Mouse (Mus musculus) urinary bladder, postnatal 25 days (tissue): Measurements from ENCODE around the gene Ift80.
A peak's percentile ranks its signal among the peaks of the same experiment; 100 is the strongest.
"Not testable (repeated sequence)": the region's sequence is repeated elsewhere in the genome, so short reads cannot be mapped to it uniquely, and the experiment has no call there.

Experiments used
- DNase-seq: peaks from one replicate; pipeline ENCODE4 v3.0.0; 2022; ENCODE audit warnings: low spot score

Gene Ift80

GRCm38 (mm10) chr3:69004437-69005337 is at the start of gene Ift80, which contains the start of gene Smc4:
Gene Ift80 (minus strand): TSS chr3:69004570.
Gene Smc4 (plus strand): TSS chr3:69004738.
- DNase-seq: peak; percentile 92

- no peak for DNase-seq
Observed at GRCm38 (mm10) chr3:69051894-69052293, 47.5 kb upstream of the Ift80 start.

- no peak for DNase-seq
Observed at GRCm38 (mm10) chr3:69049011-69049410, 44.6 kb upstream of the Ift80 start.

- DNase-seq: no peak
Observed at GRCm38 (mm10) chr3:69047684-69048083, 43.3 kb upstream of the Ift80 start.

- DNase-seq: no peak
Observed at GRCm38 (mm10) chr3:69046509-69046908, 42.1 kb upstream of the Ift80 start.

- DNase-seq: no peak
Observed at GRCm38 (mm10) chr3:69045750-69046149, 41.4 kb upstream of the Ift80 start.

- no peak for DNase-seq
Observed at GRCm38 (mm10) chr3:69045400-69045703, 41.0 kb upstream of the Ift80 start.

GRCm38 (mm10) chr3:69044645-69045399 is 40.5 kb upstream of the Ift80 start, which contains the start of gene Trim59:
Gene Trim59 (minus strand): TSS chr3:69044755.
- DNase-seq: peak; percentile 84

GRCm38 (mm10) chr3:69044167-69044591 is 39.8 kb upstream of the Ift80 start:
- no peak for DNase-seq

GRCm38 (mm10) chr3:69041298-69041697 is 36.9 kb upstream of the Ift80 start:
- no peak for DNase-seq

GRCm38 (mm10) chr3:69040105-69040504 is 35.7 kb upstream of the Ift80 start:
- DNase-seq: no peak

GRCm38 (mm10) chr3:69026133-69026783 is 21.9 kb upstream of the Ift80 start:
- DNase-seq: no peak

- DNase-seq: no peak
Observed at GRCm38 (mm10) chr3:69020764-69021163, 16.4 kb upstream of the Ift80 start.

- DNase-seq: no peak
Observed at GRCm38 (mm10) chr3:69020285-69020684, 15.9 kb upstream of the Ift80 start.

GRCm38 (mm10) chr3:69018635-69019034 is 14.3 kb upstream of the Ift80 start:
- not testable (repeated sequence) for DNase-seq

- no peak for DNase-seq
Observed at GRCm38 (mm10) chr3:69017181-69017580, 12.8 kb upstream of the Ift80 start.

- no peak for DNase-seq
Observed at GRCm38 (mm10) chr3:69008873-69009272, 4.5 kb upstream of the Ift80 start.

- DNase-seq: no peak
Observed at GRCm38 (mm10) chr3:69006246-69006760, 1.9 kb upstream of the Ift80 start.

GRCm38 (mm10) chr3:69005338-69006245 is 1.2 kb upstream of the Ift80 start:
- peak; percentile 31 for DNase-seq

GRCm38 (mm10) chr3:69004055-69004436 is 324 bp downstream of the Ift80 start:
- DNase-seq: no peak

- DNase-seq: no peak
Observed at GRCm38 (mm10) chr3:69002781-69003180, 1.6 kb downstream of the Ift80 start.
